Mouse (Mus musculus) E14TG2a.4 (cell line): Measurements from ENCODE around the gene 1700008O03Rik.

Experiments used
- H3K27me3 ChIP-seq: 2 replicates; pipeline ENCODE4 v1.6.1; 2014; ENCODE audit warnings: low read length, control low read depth; ENCODE audit not compliant: insufficient read depth
- H3K36me3 ChIP-seq: 2 replicates; pipeline ENCODE4 v1.6.1; 2014; ENCODE audit warnings: low read length, control low read depth; ENCODE audit not compliant: insufficient read depth
- H3K4me1 ChIP-seq: replicated peaks from 2 replicates; pipeline ENCODE4 v1.6.1; 2014; ENCODE audit warnings: low read depth, low read length, control low read depth
- H3K4me3 ChIP-seq: replicated peaks from 2 replicates; pipeline ENCODE4 v1.5.1; 2014; ENCODE audit warnings: mild to moderate bottlenecking, low read length
- H3K9me3 ChIP-seq: 2 replicates; pipeline ENCODE4 v1.6.1; 2014; ENCODE audit warnings: low read length, control low read depth
- CTCF ChIP-seq: conservative IDR thresholded peaks from 2 replicates; pipeline ENCODE4 v1.5.1; 2014; ENCODE audit warnings: low read length
- NANOG ChIP-seq: IDR thresholded peaks from 2 replicates; pipeline ENCODE4 v1.6.1; 2014; ENCODE audit warnings: borderline replicate concordance, low read length, mixed read lengths
- POU5F1 ChIP-seq: IDR thresholded peaks from 2 replicates; pipeline ENCODE4 v1.6.1; 2014; ENCODE audit warnings: low read length, borderline replicate concordance

Gene 1700008O03Rik

DNA sequence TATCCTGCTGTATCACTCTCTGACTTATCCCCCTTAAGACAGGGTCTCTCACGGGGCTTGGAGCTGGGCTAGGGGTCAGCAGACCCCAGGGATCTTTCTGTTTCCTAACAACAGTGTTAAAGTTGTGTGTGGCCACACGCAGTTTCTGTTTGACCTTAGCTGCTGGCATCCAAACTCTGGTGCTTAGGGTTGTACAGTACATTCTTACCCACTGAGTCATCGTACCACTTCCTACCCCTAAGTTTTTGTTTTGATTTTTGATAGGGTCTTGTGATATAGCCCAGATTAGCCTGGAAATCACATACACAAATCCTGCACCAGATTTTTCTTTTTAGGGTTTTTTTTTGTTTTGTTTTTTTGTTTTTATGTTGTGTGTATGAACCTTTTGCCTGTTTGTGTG, 53.3 kb downstream of the 1700008O03Rik start:
- no peaks in the 10 kb centered on the region for H3K9me3 ChIP-seq

DNA sequence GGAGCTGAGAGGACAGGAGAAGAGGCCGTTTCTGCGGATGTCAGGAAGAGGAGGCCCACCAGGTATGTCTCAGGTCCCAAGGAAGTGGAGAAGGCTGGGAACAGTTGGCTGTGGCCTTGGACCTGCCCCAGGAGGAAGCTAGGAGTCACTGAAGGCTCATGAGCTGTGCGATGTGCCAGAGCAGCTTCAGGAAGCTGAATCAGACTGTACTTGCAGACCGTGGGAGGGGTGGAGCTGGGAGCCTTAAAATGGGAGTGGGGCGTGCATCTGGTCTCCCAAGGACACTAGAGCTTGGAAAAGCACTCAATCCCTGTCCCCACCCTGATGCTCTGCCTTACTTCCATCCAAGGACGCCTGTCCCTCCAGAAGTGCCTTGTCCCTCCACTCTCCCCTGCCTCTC, 59.0 kb downstream of the 1700008O03Rik start:
- no peak overlapping the region for H3K4me3 ChIP-seq
- TF ChIP-seq POU5F1 (no peak), NANOG (no peak), CTCF (no peak)
- no peaks in the 10 kb centered on the region for H3K36me3 ChIP-seq
- peaks cover 70% of the 10 kb centered on the region for H3K27me3 ChIP-seq
- H3K4me1 ChIP-seq, result peaks cover 11% of the 10 kb centered on the region; the same call in 1 of the 2 replicates
- H3K9me3 ChIP-seq, result no peaks in the 10 kb centered on the region

More for the DNA sequence above, 53.3 kb downstream of the 1700008O03Rik start:
- peaks cover 31% of the 10 kb centered on the region for H3K4me1 ChIP-seq
- H3K27me3 ChIP-seq, result peaks cover 80% of the 10 kb centered on the region
- no peak overlapping the region for H3K4me3 ChIP-seq
- no peaks in the 10 kb centered on the region for H3K36me3 ChIP-seq
- no peak for TF ChIP-seq CTCF
- TF ChIP-seq NANOG, result no peak
- TF ChIP-seq POU5F1, result no peak

DNA sequence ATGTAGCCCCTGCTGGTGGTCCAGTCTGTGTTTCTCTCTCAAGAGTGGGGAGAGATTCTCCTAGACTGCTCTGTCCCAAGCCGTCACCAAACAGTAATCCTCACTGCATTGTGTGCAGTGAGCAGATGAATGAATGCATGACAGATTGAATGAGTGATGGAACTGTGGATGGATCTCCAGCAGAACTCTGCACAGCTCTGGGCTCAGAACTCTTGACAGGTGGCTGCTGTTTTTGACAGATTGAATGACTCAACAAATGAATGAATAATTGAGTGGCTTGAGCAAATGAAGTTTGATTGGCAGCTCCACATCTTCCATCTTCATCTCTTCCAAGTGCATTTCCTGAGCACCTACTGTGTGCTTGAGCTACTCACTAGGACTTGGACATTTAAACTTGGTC, 63.3 kb downstream of the 1700008O03Rik start:
- Histone ChIP-seq H3K4me1 (peaks cover 23% of the 10 kb centered on the region), H3K4me3 (no peak overlapping the region), H3K9me3 (no peaks in the 10 kb centered on the region), H3K27me3 (peaks cover 59% of the 10 kb centered on the region), H3K36me3 (0 out of 2 replicates have a peak, but pooled peaks cover 3% of the 10 kb centered on the region)
- no peak for TF ChIP-seq POU5F1
- TF ChIP-seq CTCF, result no peak
- no peak for TF ChIP-seq NANOG

DNA sequence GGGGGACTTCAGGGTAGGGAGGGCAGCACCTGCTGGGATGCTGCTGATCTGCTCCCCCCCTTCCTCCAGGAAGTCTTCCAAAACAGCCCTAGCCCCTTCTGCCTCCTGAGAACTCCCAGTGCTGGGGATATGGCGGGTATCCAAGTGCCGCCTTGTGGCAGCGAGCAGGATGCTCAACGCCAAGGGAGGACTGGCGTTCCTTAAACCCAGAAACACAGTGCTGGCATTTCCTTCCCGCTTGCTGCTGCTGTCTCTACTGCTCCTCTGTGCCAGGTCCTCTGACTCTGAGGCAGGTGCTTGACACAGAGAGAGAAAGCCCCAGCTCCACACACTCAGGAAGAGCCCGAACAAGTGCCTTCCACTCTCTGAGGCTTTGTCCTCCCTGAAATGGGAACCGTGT, 64.7 kb downstream of the 1700008O03Rik start:
- Histone ChIP-seq H3K4me1 (peaks cover 26% of the 10 kb centered on the region), H3K36me3 (0 out of 2 replicates have a peak, but pooled peaks cover 3% of the 10 kb centered on the region), H3K27me3 (peaks cover 55% of the 10 kb centered on the region), H3K4me3 (no peak overlapping the region), H3K9me3 (no peaks in the 10 kb centered on the region)
- TF ChIP-seq NANOG (no peak), POU5F1 (no peak), CTCF (no peak)

DNA sequence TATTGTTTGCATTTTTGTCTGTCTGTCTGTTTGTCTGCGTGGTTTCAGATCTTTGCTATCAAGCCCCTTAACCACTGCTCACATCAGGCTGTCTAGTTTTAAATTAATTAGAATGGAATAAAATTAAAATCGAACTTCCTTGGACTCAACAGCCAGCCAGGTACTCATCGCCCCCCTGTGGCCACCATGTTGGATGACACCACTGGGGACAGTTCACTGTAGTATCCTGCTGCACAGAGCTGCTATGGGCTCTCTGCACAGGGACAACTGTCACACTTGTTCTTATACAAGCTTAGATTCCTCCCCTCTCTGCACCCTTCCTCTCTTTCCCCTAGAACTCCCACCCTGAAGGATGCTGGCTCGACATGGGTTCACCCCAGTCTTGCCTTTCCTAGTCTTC, 67.7 kb downstream of the 1700008O03Rik start:
- Histone ChIP-seq H3K36me3 (peaks cover 6% of the 10 kb centered on the region; the same call in 1 of the 2 replicates), H3K27me3 (peaks cover 54% of the 10 kb centered on the region)
- TF ChIP-seq NANOG (no peak), POU5F1 (no peak), CTCF (peak; percentile 55)

DNA sequence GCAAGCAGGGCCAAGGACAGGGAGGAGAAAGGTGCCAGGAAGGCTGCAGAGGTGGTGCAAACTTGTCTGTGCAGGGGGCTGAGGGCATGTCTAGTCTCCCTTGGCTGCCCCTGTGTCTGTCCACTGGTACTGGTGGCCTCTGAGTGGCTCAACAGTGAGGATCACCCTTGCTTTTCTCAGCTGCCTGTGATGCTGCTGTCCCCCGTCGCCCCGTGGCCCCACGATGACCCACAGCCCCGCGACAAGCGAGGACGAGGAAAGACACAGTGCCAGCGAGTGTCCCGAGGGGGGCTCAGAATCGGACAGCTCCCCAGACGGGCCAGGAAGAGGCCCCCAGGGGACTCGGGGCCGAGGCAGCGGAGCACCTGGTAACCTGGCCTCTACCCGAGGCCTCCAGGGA, 73.1 kb downstream of the 1700008O03Rik start:
- TF ChIP-seq POU5F1 (no peak), CTCF (no peak), NANOG (no peak)
- Histone ChIP-seq H3K4me1 (peaks cover 43% of the 10 kb centered on the region), H3K27me3 (peaks cover 76% of the 10 kb centered on the region), H3K36me3 (peaks cover 4% of the 10 kb centered on the region; the same call in 1 of the 2 replicates), H3K9me3 (no peaks in the 10 kb centered on the region), H3K4me3 (no peak overlapping the region)

More for the DNA sequence above, 67.7 kb downstream of the 1700008O03Rik start:
- H3K9me3 ChIP-seq, result no peaks in the 10 kb centered on the region
- peaks cover 28% of the 10 kb centered on the region for H3K4me1 ChIP-seq
- H3K4me3 ChIP-seq, result no peak overlapping the region

DNA sequence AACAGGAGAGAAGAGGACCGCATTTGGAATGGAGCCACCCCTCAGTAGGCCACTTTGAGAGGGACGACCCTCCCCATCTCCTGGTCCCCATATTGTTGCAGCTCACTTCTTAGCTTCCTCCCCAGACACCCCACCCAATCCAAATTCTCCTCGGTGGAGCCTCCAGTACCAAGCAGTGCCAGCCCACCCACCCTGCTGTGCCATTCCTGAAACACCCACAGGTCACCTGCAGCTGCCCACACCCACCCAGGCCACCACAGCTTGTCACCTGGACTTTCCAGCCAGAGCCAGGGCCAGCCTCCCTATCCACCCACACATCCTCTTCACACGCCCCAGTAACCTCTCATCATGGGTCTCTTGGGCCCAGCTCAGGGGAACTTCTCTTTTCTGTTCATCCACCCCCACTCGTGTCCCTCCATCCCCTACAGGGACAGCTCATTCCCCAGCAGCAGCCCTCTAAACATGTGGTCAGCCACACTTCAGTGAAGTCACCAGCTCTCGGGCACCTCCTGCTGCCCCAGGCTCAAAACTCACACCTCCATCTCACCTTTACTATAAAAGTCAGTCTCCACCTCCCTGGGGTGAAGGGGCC, 73.8 kb downstream of the 1700008O03Rik start:
- H3K4me1 ChIP-seq, result peaks cover 47% of the 10 kb centered on the region
- H3K9me3 ChIP-seq, result no peaks in the 10 kb centered on the region
- no peak overlapping the region; the same call in 1 of the 2 replicates for H3K4me3 ChIP-seq
- peaks cover 4% of the 10 kb centered on the region; the same call in 1 of the 2 replicates for H3K36me3 ChIP-seq
- peaks cover 82% of the 10 kb centered on the region for H3K27me3 ChIP-seq
- TF ChIP-seq POU5F1, result no peak
- TF ChIP-seq NANOG, result no peak
- TF ChIP-seq CTCF, result no peak

DNA sequence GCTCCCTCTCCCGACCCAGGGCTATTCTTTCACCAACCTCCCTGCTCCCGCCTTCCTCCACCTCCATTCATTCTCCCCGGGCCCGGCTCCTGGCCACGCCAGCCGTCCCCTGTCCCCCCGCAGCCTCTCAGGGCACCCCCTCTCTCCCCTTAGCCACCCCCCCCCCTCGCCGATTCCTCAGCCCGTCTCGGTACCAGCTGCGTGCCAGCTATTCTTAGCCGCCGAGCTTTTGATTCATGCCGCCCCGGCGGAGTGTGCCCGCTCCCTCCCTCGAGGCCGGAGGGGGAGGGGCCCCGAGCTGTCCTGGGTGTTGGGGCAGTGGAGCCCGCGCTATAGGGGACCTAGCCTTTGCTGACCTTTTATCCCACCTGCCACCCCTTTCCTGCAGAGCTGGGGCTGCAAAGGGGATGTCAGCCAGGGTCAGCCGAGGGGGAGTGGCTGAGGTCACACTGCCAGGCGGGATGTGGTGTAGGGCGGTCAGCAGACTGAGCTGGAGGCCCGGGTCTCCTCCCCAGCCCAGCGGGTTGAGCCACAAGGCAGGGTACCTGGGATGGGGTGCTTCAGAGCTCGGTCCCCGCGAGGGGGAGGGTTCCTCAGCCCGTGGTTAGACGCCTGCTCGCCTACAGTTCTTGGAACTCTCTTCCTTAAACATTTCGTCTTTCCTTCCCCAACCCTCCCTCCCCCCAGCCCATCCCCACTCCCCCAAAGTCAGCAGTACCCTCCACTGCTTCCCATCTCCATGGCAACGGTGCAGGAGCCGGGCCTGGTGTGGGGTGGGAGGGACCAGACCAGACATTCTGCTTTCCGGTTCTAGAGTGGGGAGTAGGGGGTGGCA, 74.5 kb downstream of the 1700008O03Rik start:
- peaks cover 47% of the 10 kb centered on the region for H3K4me1 ChIP-seq
- peaks cover 83% of the 10 kb centered on the region for H3K27me3 ChIP-seq
- no peak for TF ChIP-seq NANOG
- no peak for TF ChIP-seq CTCF
- TF ChIP-seq POU5F1, result no peak
- peaks cover 4% of the 10 kb centered on the region; the same call in 1 of the 2 replicates for H3K36me3 ChIP-seq
- H3K4me3 ChIP-seq, result peak overlapping the region; percentile 77
- no peaks in the 10 kb centered on the region for H3K9me3 ChIP-seq
